Mouse (Mus musculus): Measurements from ENCODE around the gene Grik5. TPM values are rescaled to one million over a fixed set of nuclear protein-coding genes. Genes with fewer than 3 reads are reported as not detected.

Gene Grik5
- polyA plus RNA-seq (2012; rRNA removed), result 11.2 and 17.7 TPM in 2 replicates

GRCm38 (mm10) chr7:25071979-25072715 lies at the start of gene Grik5, which contains the start of gene Zfp574:
Gene Grik5 (minus strand): TSS chr7:25072346.
Gene Zfp574 (plus strand): TSS chr7:25072567.
- Histone ChIP-seq H3K27me3 (ENCODE audit: control insufficient read depth, insufficient read depth, low read length) (0 out of 2 replicates have a peak, but pooled peaks cover 2% of the 10 kb centered on the region), H3K4me1 (ENCODE audit: control insufficient read depth, insufficient read depth, insufficient read length, low read length) (peaks cover 6% of the 10 kb centered on the region), H3K4me3 (ENCODE audit: low read depth, low read length) (peak within 1 kb of the TSS; percentile 63), H3K36me3 (ENCODE audit: control insufficient read depth, insufficient read depth, low read length) (no peaks in the 10 kb centered on the region), H3K27ac (ENCODE audit: insufficient read depth, low read depth, low read length) (no peak within 1 kb of the TSS)
- TF ChIP-seq POLR2A (IDR thresholded peaks at IDR 0.05; ENCODE audit: low read depth, low read length), result no peak
- TF ChIP-seq CTCF (IDR thresholded peaks at IDR 0.05; ENCODE audit: extremely low read depth, insufficient read length, insufficient replicate concordance, low read depth, low read length), result no peak
- 3% methylated on average over 27 of the region's 28 CpGs for WGBS

GRCm38 (mm10) chr7:25121240-25121786 lies 49.2 kb upstream of the Grik5 start:
- no peaks in the 10 kb centered on the region for H3K27me3 ChIP-seq (ENCODE audit: control insufficient read depth, insufficient read depth, low read length)
- 45% methylated on average over 13 of the region's 13 CpGs for WGBS
- H3K4me3 ChIP-seq (ENCODE audit: low read depth, low read length), result no peak overlapping the region
- no peak overlapping the region for H3K27ac ChIP-seq (ENCODE audit: insufficient read depth, low read depth, low read length)
- H3K36me3 ChIP-seq (ENCODE audit: control insufficient read depth, insufficient read depth, low read length), result no peaks in the 10 kb centered on the region
- TF ChIP-seq CTCF (IDR thresholded peaks at IDR 0.05; ENCODE audit: extremely low read depth, insufficient read length, insufficient replicate concordance, low read depth, low read length), result no peak
- no peak for TF ChIP-seq POLR2A (IDR thresholded peaks at IDR 0.05; ENCODE audit: low read depth, low read length)
- no peaks in the 10 kb centered on the region for H3K4me1 ChIP-seq (ENCODE audit: control insufficient read depth, insufficient read depth, insufficient read length, low read length)

- H3K27ac ChIP-seq (ENCODE audit: insufficient read depth, low read depth, low read length), result no peak overlapping the region
- 0 out of 2 replicates have a peak, but pooled peaks cover 3% of the 10 kb centered on the region for H3K27me3 ChIP-seq (ENCODE audit: control insufficient read depth, insufficient read depth, low read length)
- WGBS, result 45% methylated on average over 16 of the region's 25 CpGs
- no peak for TF ChIP-seq CTCF (IDR thresholded peaks at IDR 0.05; ENCODE audit: extremely low read depth, insufficient read length, insufficient replicate concordance, low read depth, low read length)
- TF ChIP-seq POLR2A (IDR thresholded peaks at IDR 0.05; ENCODE audit: low read depth, low read length), result no peak
- peak overlapping the region; percentile 18; the same call in 1 of the 2 replicates for H3K4me3 ChIP-seq (ENCODE audit: low read depth, low read length)
- no peaks in the 10 kb centered on the region for H3K4me1 ChIP-seq (ENCODE audit: control insufficient read depth, insufficient read depth, insufficient read length, low read length)
- no peaks in the 10 kb centered on the region for H3K36me3 ChIP-seq (ENCODE audit: control insufficient read depth, insufficient read depth, low read length)
Measured at GRCm38 (mm10) chr7:25120061-25120834, 48.1 kb upstream of the Grik5 start.

GRCm38 (mm10) chr7:25112956-25113603 lies 40.9 kb upstream of the Grik5 start:
- no peaks in the 10 kb centered on the region for H3K4me1 ChIP-seq (ENCODE audit: control insufficient read depth, insufficient read depth, insufficient read length, low read length)
- no peak for TF ChIP-seq CTCF (IDR thresholded peaks at IDR 0.05; ENCODE audit: extremely low read depth, insufficient read length, insufficient replicate concordance, low read depth, low read length)
- no peak for TF ChIP-seq POLR2A (IDR thresholded peaks at IDR 0.05; ENCODE audit: low read depth, low read length)
- 0 out of 2 replicates have a peak, but pooled peaks cover 3% of the 10 kb centered on the region for H3K27me3 ChIP-seq (ENCODE audit: control insufficient read depth, insufficient read depth, low read length)
- H3K4me3 ChIP-seq (ENCODE audit: low read depth, low read length), result no peak overlapping the region
- H3K27ac ChIP-seq (ENCODE audit: insufficient read depth, low read depth, low read length), result no peak overlapping the region
- H3K36me3 ChIP-seq (ENCODE audit: control insufficient read depth, insufficient read depth, low read length), result no peaks in the 10 kb centered on the region
- WGBS, result 78% methylated on average over 16 of the region's 16 CpGs

- Histone ChIP-seq H3K36me3 (ENCODE audit: control insufficient read depth, insufficient read depth, low read length) (no peaks in the 10 kb centered on the region), H3K27me3 (ENCODE audit: control insufficient read depth, insufficient read depth, low read length) (0 out of 2 replicates have a peak, but pooled peaks cover 3% of the 10 kb centered on the region), H3K4me3 (ENCODE audit: low read depth, low read length) (no peak overlapping the region), H3K27ac (ENCODE audit: insufficient read depth, low read depth, low read length) (no peak overlapping the region), H3K4me1 (ENCODE audit: control insufficient read depth, insufficient read depth, insufficient read length, low read length) (no peaks in the 10 kb centered on the region)
- WGBS, result 76% methylated on average over 17 of the region's 17 CpGs
- no peak for TF ChIP-seq CTCF (IDR thresholded peaks at IDR 0.05; ENCODE audit: extremely low read depth, insufficient read length, insufficient replicate concordance, low read depth, low read length)
- TF ChIP-seq POLR2A (IDR thresholded peaks at IDR 0.05; ENCODE audit: low read depth, low read length), result no peak
Measured at GRCm38 (mm10) chr7:25112178-25112955, 40.2 kb upstream of the Grik5 start.

- H3K36me3 ChIP-seq (ENCODE audit: control insufficient read depth, insufficient read depth, low read length), result no peaks in the 10 kb centered on the region
- H3K27me3 ChIP-seq (ENCODE audit: control insufficient read depth, insufficient read depth, low read length), result no peaks in the 10 kb centered on the region
- TF ChIP-seq POLR2A (IDR thresholded peaks at IDR 0.05; ENCODE audit: low read depth, low read length), result no peak
- TF ChIP-seq CTCF (IDR thresholded peaks at IDR 0.05; ENCODE audit: extremely low read depth, insufficient read length, insufficient replicate concordance, low read depth, low read length), result no peak
- H3K27ac ChIP-seq (ENCODE audit: insufficient read depth, low read depth, low read length), result no peak overlapping the region
- WGBS, result 78% methylated on average over 9 of the region's 9 CpGs
- H3K4me1 ChIP-seq (ENCODE audit: control insufficient read depth, insufficient read depth, insufficient read length, low read length), result no peaks in the 10 kb centered on the region
- no peak overlapping the region for H3K4me3 ChIP-seq (ENCODE audit: low read depth, low read length)
Measured at GRCm38 (mm10) chr7:25110336-25110735, 38.2 kb upstream of the Grik5 start.

All from small intestine, adult 2 months (tissue).